Mouse (Mus musculus) midbrain, embryonic 16.5 days (tissue): ENCODE results near the gene Vcan. TPM values are rescaled to one million over a fixed set of nuclear protein-coding genes. Genes with fewer than 3 reads are reported as not detected.

Source experiments
- ATAC-seq: fragments of 200-750 bp; cut with Nextera tagmentation; 2 replicates; pipeline ENCODE4 v1.8.0; 2017; ENCODE audit warnings: moderate TSS enrichment
- H3K27ac ChIP-seq: fragments of 300-500 bp; sonication (generic); 2 replicates; pipeline ENCODE4 v1.5.1; 2014; ENCODE audit warnings: mild to moderate bottlenecking, low read length, mixed read lengths
- H3K27me3 ChIP-seq: fragments of 300-500 bp; sonication (generic); 2 replicates; pipeline ENCODE4 v1.6.1; 2014; ENCODE audit warnings: low read depth, low read length, mixed read lengths; ENCODE audit not compliant: control insufficient read depth, insufficient read depth
- H3K36me3 ChIP-seq: fragments of 300-500 bp; sonication (generic); 2 replicates; pipeline ENCODE4 v1.6.1; 2014; ENCODE audit warnings: mild to moderate bottlenecking, low read length, moderate library complexity, mixed read lengths; ENCODE audit not compliant: control insufficient read depth, insufficient read depth
- H3K4me1 ChIP-seq: fragments of 300-500 bp; sonication (generic); 2 replicates; pipeline ENCODE4 v1.6.1; 2014; ENCODE audit warnings: mild to moderate bottlenecking, low read length, mixed read lengths; ENCODE audit not compliant: control insufficient read depth, insufficient read depth
- H3K4me2 ChIP-seq: fragments of 300-500 bp; sonication (generic); 2 replicates; pipeline ENCODE4 v1.6.1; 2014; ENCODE audit warnings: mild to moderate bottlenecking, low read length, mixed read lengths
- H3K4me3 ChIP-seq: fragments of 300-500 bp; sonication (generic); 2 replicates; pipeline ENCODE4 v1.5.1; 2014; ENCODE audit warnings: low read depth, mild to moderate bottlenecking, low read length, moderate library complexity, mixed read lengths
- H3K9ac ChIP-seq: fragments of 300-500 bp; sonication (generic); 2 replicates; pipeline ENCODE4 v1.6.1; 2014; ENCODE audit warnings: low read depth, low read length, mixed read lengths
- H3K9me3 ChIP-seq: fragments of 300-500 bp; sonication (generic); replicated peaks from 2 replicates; pipeline ENCODE4 v1.6.1; 2014; ENCODE audit warnings: mild to moderate bottlenecking, low read length, mixed read lengths; ENCODE audit not compliant: control insufficient read depth, poor library complexity, severe bottlenecking
- WGBS: fragments of 180-500 bp; shearing (Covaris S2); extraction: QIAGEN DNeasy Blood & Tissue Kit; methylation state at CpG from one replicate; pipeline ENCODE4 v1.1.7; 2014; 5-methylcytosine and 5-hydroxymethylcytosine counted together
- polyA plus RNA-seq: library from polyadenylated mRNA; unstranded; fragments of >200 nt; fragmentation: Nextera tagmentation; extraction: Ambion mirVana; gene quantifications from 2 replicates; pipeline ENCODE4 v1.2.1, GENCODE M21; 2015

The Vcan gene
- polyA plus RNA-seq, result 21.5 and 30.8 TPM in 2 replicates

- peak; percentile 47 for ATAC-seq
- H3K4me2 ChIP-seq, result peak within 1 kb of the TSS; percentile 99
- no peaks in the 10 kb centered on the region for H3K9me3 ChIP-seq
- H3K27ac ChIP-seq, result peak within 1 kb of the TSS; percentile 69
- H3K4me1 ChIP-seq, result peaks cover 9% of the 10 kb centered on the region
- H3K36me3 ChIP-seq, result no peaks in the 10 kb centered on the region
- 0 out of 2 replicates have a peak, but pooled peaks cover 3% of the 10 kb centered on the region for H3K27me3 ChIP-seq
- H3K9ac ChIP-seq, result peak within 1 kb of the TSS; percentile 75
- H3K4me3 ChIP-seq, result peak within 1 kb of the TSS; percentile 67
- WGBS, result under 1% methylated on average over 38 of the region's 40 CpGs
These were observed at the start of gene Vcan for GRCm38 (mm10) chr13:89741766-89742685. Vcan (minus strand) TSS chr13:89742509.

GRCm38 (mm10) chr13:89791475-89791874 is 49.2 kb upstream of the Vcan start:
- no peaks in the 10 kb centered on the region for H3K4me1 ChIP-seq
- no peak for ATAC-seq
- no peaks in the 10 kb centered on the region for H3K27me3 ChIP-seq
- no peak overlapping the region for H3K4me2 ChIP-seq
- H3K9ac ChIP-seq, result no peak overlapping the region
- H3K9me3 ChIP-seq, result no peaks in the 10 kb centered on the region
- H3K27ac ChIP-seq, result no peak overlapping the region
- H3K4me3 ChIP-seq, result no peak overlapping the region
- WGBS, result 63% methylated on average over 5 of the region's 5 CpGs
- H3K36me3 ChIP-seq, result no peaks in the 10 kb centered on the region

- H3K4me1 ChIP-seq, result no peaks in the 10 kb centered on the region
- H3K36me3 ChIP-seq, result no peaks in the 10 kb centered on the region
- no peak overlapping the region for H3K4me3 ChIP-seq
- H3K9ac ChIP-seq, result no peak overlapping the region
- H3K4me2 ChIP-seq, result no peak overlapping the region
- no peaks in the 10 kb centered on the region for H3K9me3 ChIP-seq
- ATAC-seq, result no peak
- H3K27ac ChIP-seq, result no peak overlapping the region
- H3K27me3 ChIP-seq, result no peaks in the 10 kb centered on the region
- 70% methylated on average over 2 of the region's 2 CpGs for WGBS
These were observed 40.6 kb upstream of the Vcan start for GRCm38 (mm10) chr13:89782886-89783285.

GRCm38 (mm10) chr13:89780276-89780675 is 38.0 kb upstream of the Vcan start:
- H3K9ac ChIP-seq, result no peak overlapping the region
- 45% methylated on average over 3 of the region's 3 CpGs for WGBS
- no peaks in the 10 kb centered on the region for H3K27me3 ChIP-seq
- no peak overlapping the region for H3K4me2 ChIP-seq
- no peaks in the 10 kb centered on the region for H3K9me3 ChIP-seq
- no peak for ATAC-seq
- no peaks in the 10 kb centered on the region for H3K36me3 ChIP-seq
- no peak overlapping the region for H3K4me3 ChIP-seq
- H3K27ac ChIP-seq, result no peak overlapping the region
- H3K4me1 ChIP-seq, result no peaks in the 10 kb centered on the region

- 58% methylated on average over 7 of the region's 7 CpGs for WGBS
- Histone ChIP-seq H3K9ac (no peak overlapping the region), H3K27me3 (no peaks in the 10 kb centered on the region), H3K9me3 (no peaks in the 10 kb centered on the region), H3K36me3 (no peaks in the 10 kb centered on the region), H3K4me3 (no peak overlapping the region), H3K27ac (no peak overlapping the region), H3K4me1 (no peaks in the 10 kb centered on the region), H3K4me2 (no peak overlapping the region)
- ATAC-seq, result peak; percentile 73
These were observed 37.1 kb upstream of the Vcan start for GRCm38 (mm10) chr13:89779208-89779911.

- Histone ChIP-seq H3K9ac (no peak overlapping the region), H3K27me3 (no peaks in the 10 kb centered on the region), H3K4me2 (no peak overlapping the region), H3K4me1 (no peaks in the 10 kb centered on the region), H3K27ac (no peak overlapping the region), H3K9me3 (no peaks in the 10 kb centered on the region), H3K4me3 (no peak overlapping the region), H3K36me3 (no peaks in the 10 kb centered on the region)
- ATAC-seq, result no peak
- WGBS, result 0% methylated on average over 1 of the region's 1 CpGs
These were observed 35.5 kb upstream of the Vcan start for GRCm38 (mm10) chr13:89777764-89778163.

- H3K4me1 ChIP-seq, result no peaks in the 10 kb centered on the region
- 91% methylated on average over 1 of the region's 1 CpGs for WGBS
- ATAC-seq, result no peak
- H3K36me3 ChIP-seq, result no peaks in the 10 kb centered on the region
- no peak overlapping the region for H3K9ac ChIP-seq
- no peak overlapping the region for H3K4me2 ChIP-seq
- no peaks in the 10 kb centered on the region for H3K27me3 ChIP-seq
- no peaks in the 10 kb centered on the region for H3K9me3 ChIP-seq
- no peak overlapping the region for H3K4me3 ChIP-seq
- no peak overlapping the region for H3K27ac ChIP-seq
These were observed 34.8 kb upstream of the Vcan start for GRCm38 (mm10) chr13:89777146-89777545.

GRCm38 (mm10) chr13:89766551-89766950 is 24.2 kb upstream of the Vcan start:
- no peak for ATAC-seq
- Histone ChIP-seq H3K9ac (no peak overlapping the region), H3K4me1 (no peaks in the 10 kb centered on the region), H3K4me2 (no peak overlapping the region), H3K4me3 (no peak overlapping the region), H3K36me3 (no peaks in the 10 kb centered on the region), H3K27me3 (no peaks in the 10 kb centered on the region), H3K9me3 (no peaks in the 10 kb centered on the region), H3K27ac (no peak overlapping the region)
- 69% methylated on average over 1 of the region's 1 CpGs for WGBS

GRCm38 (mm10) chr13:89765966-89766365 is 23.7 kb upstream of the Vcan start:
- Histone ChIP-seq H3K4me1 (no peaks in the 10 kb centered on the region), H3K4me3 (no peak overlapping the region), H3K9me3 (no peaks in the 10 kb centered on the region), H3K27ac (no peak overlapping the region), H3K9ac (no peak overlapping the region), H3K27me3 (no peaks in the 10 kb centered on the region), H3K36me3 (no peaks in the 10 kb centered on the region), H3K4me2 (no peak overlapping the region)
- WGBS, result 96% methylated on average over 3 of the region's 3 CpGs
- ATAC-seq, result no peak
